Mouse (Mus musculus): ENCODE measurements around the gene Sppl3. TPM values are rescaled to one million over a fixed set of nuclear protein-coding genes. Genes with fewer than 3 reads are reported as not detected.

The Sppl3 gene
- total RNA-seq, 1 experiment: 56.1 TPM

DNA sequence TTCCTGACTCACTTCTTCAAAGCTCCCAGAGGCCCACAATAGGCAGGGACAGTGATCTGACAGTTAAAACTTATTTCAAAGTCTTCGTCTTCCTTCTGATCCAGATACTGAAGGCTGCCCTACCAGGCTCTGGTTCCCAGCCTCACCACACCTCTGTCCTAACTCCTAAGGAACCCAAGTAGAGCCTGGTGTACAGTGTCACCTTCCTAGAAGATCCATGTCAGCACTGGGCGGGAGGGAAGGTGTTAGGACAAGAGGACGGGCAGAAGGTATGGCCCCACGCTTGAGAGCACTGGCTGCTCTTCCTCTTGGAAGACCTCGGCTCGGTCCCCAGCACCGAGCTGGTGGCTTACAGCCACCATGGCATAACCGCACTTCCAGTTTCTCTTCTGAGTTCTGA is 137.4 kb downstream of the Sppl3 start:
- Histone ChIP-seq H3K36me3 (ENCODE audit: control insufficient read depth, insufficient read depth, low read length, poor library complexity, severe bottlenecking) (peaks cover 46% of the 10 kb centered on the region), H3K4me3 (ENCODE audit: insufficient read depth in 1 of 2, low read depth in 1 of 2, low read length in 2 of 2, poor library complexity in 1 of 2, severe bottlenecking in 1 of 2) (no peak overlapping the region), H3K4me1 (ENCODE audit: control insufficient read depth in 2 of 2, insufficient read depth in 2 of 2, low read length in 2 of 2, poor library complexity in 1 of 2) (peaks cover 6 to 41% of the 10 kb centered on the region in 2 experiments), H3K9me3 (ENCODE audit: control insufficient read depth, insufficient read depth, low read depth, low read length) (no peaks in the 10 kb centered on the region), H3K9ac (ENCODE audit: insufficient read depth, low read depth, low read length, poor library complexity, severe bottlenecking) (no peak overlapping the region), H3K27ac (ENCODE audit: insufficient read depth, low read depth, low read length, poor library complexity, severe bottlenecking) (no peak overlapping the region)
- no peak for DNase-seq (ENCODE audit: low read depth, low spot score)
- TF ChIP-seq ZNF384 (IDR thresholded peaks at IDR 0.05; ENCODE audit: low read depth, low read length) (no peak), HCFC1 (IDR thresholded peaks at IDR 0.05; ENCODE audit: borderline replicate concordance, insufficient read depth, low read length) (no peak), CHD2 (IDR thresholded peaks at IDR 0.05; ENCODE audit: low read depth, low read length) (no peak), ZC3H11A (IDR thresholded peaks at IDR 0.05; ENCODE audit: borderline replicate concordance, low read depth, low read length) (no peak), MAFK (IDR thresholded peaks at IDR 0.05; ENCODE audit: insufficient read depth, low read depth, low read length) (no peak)
- in situ Hi-C loops (cut with MboI; ENCODE audit: low sequenced_read_pairs in 2 of 2, unreplicated experiment in 2 of 2): no loop called here

Other genes starting within 250 kb of the Sppl3 start
- gene Ankrd13a, start 236.5 kb upstream of the Sppl3 start, total RNA-seq (2012; rRNA removed): 62.4 and 66.4 TPM in 2 replicates
- gene Git2, start 235.6 kb upstream of the Sppl3 start, total RNA-seq (2012; rRNA removed): 29.8 and 30.3 TPM in 2 replicates
- 103 and 139 TPM in 2 replicates for gene 1500011B03Rik, start 187.7 kb upstream of the Sppl3 start, total RNA-seq (2012; rRNA removed)
- gene 4930519G04Rik, start 157.5 kb upstream of the Sppl3 start, total RNA-seq (2012; rRNA removed): not detected in 2 replicates
- 0.05 TPM in 1 of 2 replicates, not detected in the other for gene Gm9936, start 152.5 kb upstream of the Sppl3 start, total RNA-seq (2012; rRNA removed)
- gene Oasl2, start 114.2 kb upstream of the Sppl3 start, total RNA-seq (2012; rRNA removed): 0.85 and 1.1 TPM in 2 replicates
- 0.27 and 0.95 TPM in 2 replicates for gene Oasl1, start 87.9 kb upstream of the Sppl3 start, total RNA-seq (2012; rRNA removed)
- 16.7 and 24.4 TPM in 2 replicates for gene 2210016L21Rik, start 69.0 kb upstream of the Sppl3 start, total RNA-seq (2012; rRNA removed)
- gene Hnf1a, start 40.0 kb upstream of the Sppl3 start, total RNA-seq (2012; rRNA removed): 2.0 and 4.5 TPM in 2 replicates
- 5.8 and 7.7 TPM in 2 replicates for gene Gm10401, start 87.2 kb downstream of the Sppl3 start, total RNA-seq (2012; rRNA removed)
- 41.1 and 43.6 TPM in 2 replicates for gene Acads, start 108.2 kb downstream of the Sppl3 start, total RNA-seq (2012; rRNA removed)
- gene Unc119b, start 123.8 kb downstream of the Sppl3 start, total RNA-seq (2012; rRNA removed): 27.1 and 27.5 TPM in 2 replicates
- gene Mlec, start 147.0 kb downstream of the Sppl3 start, total RNA-seq (2012; rRNA removed): 191 and 272 TPM in 2 replicates
- gene Cabp1, start 183.2 kb downstream of the Sppl3 start, total RNA-seq (2012; rRNA removed): 14.9 and 25.2 TPM in 2 replicates
- gene Pop5, start 224.7 kb downstream of the Sppl3 start, total RNA-seq (2012; rRNA removed): 155 and 174 TPM in 2 replicates